Mouse (Mus musculus) cerebellum, adult (tissue): ENCODE data around the gene Plpp7.

Experiments
- ATAC-seq: cut with Nextera tagmentation; 2 replicates; pipeline ENCODE4 v1.9.2; 2017; ENCODE audit warnings: mild to moderate bottlenecking, moderate library complexity, mixed read lengths; ENCODE audit not compliant: insufficient number of reproducible peaks, low FRiP score, low TSS enrichment

Plpp7 gene

DNA sequence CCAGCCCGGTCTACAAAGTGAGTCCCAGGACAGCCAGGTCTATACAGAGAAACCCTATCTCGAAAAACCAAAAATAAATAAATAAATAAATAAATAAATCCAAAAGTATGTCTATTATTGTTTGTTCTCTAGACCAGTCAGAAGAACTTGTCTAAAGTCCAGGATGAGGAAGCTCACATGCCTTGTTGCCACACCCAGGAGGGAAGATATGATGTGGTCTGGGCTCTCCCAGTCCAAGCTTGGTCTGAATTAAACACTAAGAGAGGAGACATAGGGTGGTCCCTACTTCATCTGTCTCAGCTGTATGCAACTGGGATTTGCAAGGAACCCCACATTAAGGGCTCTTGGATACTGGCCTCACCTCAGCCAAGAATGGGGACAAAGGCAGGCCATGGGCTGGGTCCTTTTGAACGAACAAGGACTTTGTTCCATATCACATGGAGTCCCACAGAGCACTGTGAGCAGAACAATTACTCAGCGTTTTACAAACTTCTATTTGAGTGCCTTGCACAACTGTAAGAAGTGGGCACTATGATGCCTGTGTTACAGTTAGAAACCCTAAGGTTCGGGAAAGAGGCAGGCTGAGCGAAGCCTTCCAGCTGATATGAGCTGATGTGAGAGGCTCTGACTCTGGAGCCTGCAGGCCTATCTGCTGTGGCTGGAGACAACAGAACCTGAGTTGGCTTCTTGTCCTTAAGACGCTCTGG, 1.2 kb upstream of the Plpp7 start:
- no peak for ATAC-seq

DNA sequence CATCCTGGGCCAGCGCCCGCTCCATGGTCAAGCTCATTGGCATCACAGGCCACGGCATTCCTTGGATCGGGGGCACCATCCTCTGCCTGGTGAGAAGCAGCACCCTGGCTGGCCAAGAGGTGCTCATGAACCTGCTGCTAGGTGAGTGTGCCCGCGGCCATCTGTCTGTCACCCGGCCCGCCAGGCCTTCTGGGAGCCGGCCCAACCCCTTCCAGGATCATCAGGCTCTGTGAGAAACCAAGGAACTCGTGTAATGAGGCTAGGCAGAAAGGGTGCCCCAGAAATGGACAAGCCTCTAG, 743 bp downstream of the Plpp7 start:
- 0 out of 2 replicates have a peak, but pooled peaks have one; percentile 38 for ATAC-seq

DNA sequence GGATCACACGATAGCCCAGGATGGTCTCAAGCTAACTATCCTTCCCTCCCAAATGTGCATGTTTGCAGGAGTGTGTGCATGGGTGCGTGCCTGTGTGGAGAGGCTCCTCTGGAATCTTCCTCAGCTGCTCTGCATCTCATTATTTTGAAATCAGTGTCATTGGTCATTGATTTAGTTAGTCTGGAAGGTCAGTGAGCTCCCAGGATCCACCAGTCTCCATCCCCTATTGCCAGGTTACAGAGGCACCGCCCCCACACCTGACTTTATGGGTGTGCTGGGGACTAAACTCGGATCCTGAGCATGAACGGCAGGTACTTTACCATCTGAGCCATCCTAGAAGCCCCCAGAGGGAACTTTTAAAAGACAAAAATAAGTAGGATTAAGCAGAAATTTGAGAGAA, 7.6 kb downstream of the Plpp7 start:
- no peak for ATAC-seq

DNA sequence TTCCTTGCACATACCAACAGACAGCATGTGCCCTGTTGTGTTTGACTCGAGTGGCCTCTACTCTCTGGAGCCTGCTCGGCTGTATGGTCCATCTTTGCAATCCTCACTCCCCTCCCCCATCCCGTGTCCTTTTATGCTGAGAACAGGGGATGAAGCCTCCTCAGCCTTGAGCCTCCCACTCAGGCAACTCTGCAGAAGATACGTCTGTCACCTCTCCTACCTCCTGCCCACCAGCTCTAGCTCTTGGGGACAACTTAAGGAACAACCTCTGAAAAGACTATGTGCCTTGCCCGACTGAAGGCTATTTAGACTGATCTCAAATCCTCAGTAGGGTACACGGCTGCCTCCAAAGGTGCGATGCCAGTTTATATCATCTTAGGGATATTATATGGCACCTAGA, 8.2 kb downstream of the Plpp7 start:
- no peak for ATAC-seq

DNA sequence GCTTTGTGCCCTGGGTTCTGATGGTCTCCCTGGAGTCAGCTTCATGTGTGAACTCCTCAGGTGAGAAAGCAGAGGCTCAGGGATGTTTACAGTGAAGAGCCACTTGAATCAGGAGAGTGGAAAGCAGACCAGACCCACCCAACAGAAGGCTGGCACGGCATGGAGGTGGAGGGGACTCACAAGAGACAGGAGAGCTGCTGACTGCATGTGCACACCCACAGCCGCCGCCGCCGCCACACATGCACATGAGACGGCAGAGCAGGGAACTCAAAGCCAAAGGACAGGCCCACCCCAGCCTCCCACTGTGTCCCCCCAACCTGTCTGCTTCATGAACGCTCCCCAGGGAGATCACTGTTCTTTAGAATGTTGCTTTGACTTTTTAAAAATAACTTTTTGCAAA, 8.8 kb downstream of the Plpp7 start:
- ATAC-seq = no peak

DNA sequence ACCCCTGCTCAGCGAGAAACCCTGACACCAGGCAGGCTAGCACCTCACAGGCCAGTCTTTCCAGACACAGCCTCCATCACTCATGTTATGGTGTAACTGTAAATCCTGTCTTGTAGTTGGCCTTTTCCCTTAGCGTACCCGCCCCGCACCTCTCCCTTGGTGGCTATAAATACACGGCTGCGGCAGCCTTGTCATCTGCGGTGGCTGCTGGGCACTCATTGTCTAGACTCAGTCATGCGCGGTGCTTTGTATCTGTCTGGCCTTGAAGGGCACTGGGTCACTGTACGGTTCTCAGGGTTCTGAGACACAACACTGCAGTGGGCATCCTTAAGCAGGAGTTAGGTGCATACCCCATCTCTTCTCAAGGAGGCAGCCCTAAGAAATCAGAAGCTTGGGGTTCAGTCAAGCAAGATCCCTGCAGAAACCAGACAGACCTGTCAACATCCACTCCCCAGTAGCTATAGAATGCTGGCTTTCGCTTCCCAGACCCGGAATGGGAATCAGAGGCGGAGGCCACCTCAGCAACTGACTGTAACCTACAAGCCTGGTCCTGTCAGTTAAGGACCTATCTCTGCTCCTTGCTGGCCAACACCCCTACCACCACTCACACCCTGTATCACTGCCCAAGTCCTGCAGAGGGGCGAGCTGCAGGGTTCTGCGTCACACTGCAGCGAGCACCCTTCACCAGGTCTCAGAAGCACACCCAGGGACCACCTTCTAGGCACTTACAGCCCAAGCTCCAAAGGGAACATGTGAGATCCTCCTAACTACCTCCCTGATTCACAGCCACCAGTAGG, 10.0 kb downstream of the Plpp7 start:
- no peak for ATAC-seq

DNA sequence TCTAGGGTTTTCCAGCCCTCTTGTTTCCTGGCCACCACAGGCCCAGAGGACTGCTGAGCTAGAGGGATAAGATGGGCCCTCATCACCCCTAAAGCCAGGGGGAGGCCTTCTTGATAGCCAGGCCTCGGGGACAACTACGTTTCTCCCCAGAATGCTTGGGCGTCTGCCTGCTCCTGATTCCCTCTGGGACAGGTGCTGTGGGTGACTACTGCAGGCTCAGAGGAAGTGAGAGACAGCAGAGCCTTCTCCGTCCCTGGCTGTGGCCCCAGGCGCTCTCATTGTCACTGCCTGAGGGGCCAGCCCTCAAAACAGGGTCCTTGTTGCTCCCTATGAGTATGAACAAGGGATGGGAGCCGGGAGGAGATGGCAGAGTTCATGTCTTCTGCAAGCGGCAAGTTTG, 10.6 kb downstream of the Plpp7 start:
- no peak for ATAC-seq

DNA sequence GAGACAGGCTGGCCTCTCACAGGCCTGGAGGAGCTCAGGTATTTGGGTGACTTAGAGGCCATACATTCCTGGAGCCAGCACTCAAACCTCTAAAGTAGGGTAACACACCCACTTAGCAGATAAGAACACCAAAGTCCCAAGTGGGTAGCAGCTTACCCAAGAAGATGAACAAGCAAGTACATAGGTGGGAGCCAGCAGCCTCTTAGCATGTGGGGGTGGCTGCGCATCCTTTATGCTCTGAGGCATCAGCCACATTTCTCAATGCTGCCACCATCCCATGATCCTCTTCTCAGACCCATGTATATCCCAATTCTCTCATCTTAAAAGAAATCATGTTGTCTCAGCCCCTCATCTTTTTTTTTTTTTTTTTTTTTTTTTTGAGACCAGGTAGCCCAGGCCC, 15.9 kb downstream of the Plpp7 start:
- ATAC-seq = no peak

DNA sequence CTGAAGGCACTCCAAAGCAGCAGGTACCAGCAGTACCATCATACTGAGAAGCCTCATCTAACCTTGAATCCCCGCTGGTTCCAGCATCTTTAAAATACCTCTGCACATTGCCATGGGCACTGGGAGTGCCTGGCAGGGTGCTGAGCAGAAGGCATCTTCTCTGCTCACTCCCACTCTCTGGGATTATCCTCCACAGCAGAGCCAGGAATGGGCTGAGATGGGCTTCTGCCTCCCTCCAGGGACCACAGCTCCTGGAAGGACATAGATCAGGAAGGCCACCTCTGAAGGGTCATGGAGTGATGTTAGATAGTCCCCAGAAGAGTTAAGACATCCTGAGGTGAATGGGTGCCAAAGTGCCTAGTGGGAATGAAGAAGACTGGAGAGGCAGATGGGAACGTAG, 17.2 kb downstream of the Plpp7 start:
- ATAC-seq = no peak

DNA sequence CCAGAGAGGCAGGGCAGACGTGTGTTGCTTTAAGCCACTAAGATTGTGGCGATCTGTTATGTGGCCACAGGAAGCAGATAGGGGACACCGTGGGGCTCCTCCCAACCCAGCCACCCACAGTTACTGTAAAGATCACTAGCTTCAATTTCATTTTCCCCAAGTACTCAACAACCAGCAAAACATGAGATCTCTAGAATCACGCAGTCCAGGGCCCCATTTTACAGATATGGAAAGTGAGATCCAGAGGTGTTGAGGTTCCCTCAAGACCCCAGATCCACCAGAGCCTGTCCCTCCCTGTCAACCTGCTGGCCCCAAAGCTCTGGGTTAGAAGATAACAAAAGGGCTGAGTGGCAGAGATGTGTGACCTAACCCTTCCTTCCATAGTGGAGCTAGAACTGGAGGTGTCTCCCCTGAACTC, 20.5 kb downstream of the Plpp7 start:
- no peak for ATAC-seq

DNA sequence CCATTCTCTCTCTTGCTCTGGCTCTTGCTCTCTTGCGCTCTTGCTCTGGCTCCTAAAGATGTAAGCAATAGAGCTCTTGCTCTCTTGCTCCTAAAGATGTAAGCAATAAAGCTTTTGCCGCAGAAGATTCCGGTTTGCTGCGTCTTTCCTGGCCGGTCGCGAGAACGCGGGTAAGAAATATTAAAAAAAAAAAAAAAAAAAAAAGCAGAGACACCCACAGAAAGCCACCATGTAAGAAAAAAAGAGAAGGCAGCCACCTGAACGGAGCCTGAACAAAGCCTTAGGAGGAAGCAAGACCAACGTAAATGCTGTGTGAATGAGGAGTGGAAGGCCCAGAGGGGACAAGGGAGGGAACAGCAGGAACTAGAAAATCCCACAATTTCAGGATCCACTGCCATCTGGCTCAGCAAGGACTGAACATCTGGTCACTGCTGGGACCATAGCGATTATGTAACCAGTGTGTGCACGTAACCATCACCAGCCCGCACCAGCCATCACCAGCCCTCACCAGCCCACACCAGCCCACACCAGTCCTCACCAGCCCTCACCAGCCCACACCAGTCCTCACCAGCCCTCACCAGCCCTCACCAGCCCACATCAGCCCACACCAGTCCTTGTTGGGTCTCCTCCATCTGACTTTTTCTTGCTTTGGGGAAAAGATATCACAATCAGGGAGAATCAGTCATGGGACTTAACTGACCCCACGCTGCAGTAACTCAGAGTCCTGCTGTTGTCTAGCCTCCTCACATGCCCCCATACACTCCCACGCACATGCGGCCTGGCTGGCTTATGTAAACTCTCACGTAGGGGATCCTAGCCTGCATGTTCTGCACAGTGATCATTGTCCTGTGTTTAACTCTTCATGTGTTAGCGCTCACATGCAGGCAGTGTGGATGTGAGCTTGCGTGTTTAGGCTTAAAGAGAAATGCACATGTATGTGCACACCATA, 24.7 kb downstream of the Plpp7 start:
- no peak for ATAC-seq

DNA sequence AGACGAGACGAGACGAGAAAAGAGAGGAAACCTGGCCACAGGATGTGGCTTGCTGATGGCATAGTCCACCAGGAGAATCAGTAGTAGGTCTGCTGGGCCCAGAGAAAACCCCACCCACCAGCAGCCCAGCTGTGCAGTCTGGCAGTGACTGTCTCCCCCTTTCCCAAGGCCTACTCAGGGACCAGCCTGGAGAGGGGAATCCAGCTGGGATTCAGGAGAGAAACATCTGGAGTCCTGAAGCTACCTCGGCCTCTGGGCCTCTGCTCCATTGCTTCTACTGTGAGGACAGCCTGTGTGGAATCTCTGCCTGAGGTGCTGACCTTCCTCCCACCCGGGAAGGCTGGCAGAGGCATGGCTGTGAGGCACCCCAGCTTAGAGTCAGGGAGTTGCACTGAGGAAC, 25.8 kb downstream of the Plpp7 start:
- ATAC-seq = no peak

DNA sequence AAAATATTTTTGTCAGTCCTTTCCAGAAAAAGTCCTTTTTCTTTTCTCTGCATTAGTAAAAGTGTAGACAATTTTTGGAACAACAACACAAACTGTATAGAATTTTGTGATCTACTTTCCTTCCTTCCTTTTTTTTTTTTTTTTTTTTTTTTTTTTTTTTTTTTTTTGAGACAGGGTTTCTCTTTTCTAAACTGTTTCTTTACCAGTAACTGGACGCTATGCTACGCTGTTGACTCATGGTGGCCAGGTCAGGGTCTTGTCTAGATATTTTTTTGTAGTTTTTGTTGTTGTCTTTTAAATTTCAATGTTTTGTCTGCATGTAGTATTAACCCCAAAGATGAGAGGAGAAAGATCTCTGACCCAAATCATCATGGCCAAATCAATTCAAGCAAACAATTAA, 26.5 kb downstream of the Plpp7 start:
- no peak for ATAC-seq

DNA sequence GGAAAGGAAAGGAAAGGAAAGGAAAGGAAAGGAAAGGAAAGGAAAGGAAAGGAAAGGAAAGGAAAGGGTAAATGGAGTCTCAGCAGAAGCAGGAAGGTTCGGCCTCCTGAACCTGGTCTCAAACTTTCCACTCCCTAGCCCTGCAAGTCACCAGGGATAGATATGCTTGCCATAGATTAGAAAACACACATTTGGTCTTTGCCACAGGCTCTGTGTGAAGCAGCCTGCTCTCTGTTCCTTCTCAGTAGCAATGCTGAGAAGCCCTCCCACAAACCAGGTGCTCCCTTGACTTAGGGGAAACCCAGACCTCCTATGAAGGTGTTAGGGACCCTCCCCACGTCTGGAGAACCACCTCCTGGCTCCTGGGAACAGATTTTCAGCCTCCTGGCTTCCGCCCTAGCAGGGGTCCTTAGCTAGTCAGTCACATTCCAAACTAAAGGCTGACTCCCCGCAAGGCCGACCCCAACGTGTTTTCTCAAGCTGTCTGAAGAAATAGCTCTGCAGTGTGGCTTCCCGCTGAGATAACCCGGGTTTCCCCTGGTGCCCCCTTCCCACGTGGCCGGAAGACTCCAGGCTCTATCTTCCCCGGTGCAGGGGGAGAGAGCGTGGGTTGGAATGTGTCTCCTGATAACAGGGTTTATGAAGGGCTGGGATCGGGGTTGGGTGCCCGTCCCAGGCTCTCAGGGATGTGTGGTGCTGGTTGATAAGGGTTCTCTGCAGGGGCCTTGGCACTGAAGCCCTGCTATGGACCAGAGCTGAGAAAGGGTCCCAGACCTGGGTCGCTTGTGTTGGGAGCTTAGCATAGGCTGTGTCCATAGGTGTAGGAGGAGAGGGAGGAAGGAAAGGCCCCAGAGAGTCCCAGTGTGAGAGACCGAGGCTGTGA, 32.6 kb downstream of the Plpp7 start:
- ATAC-seq = no peak

DNA sequence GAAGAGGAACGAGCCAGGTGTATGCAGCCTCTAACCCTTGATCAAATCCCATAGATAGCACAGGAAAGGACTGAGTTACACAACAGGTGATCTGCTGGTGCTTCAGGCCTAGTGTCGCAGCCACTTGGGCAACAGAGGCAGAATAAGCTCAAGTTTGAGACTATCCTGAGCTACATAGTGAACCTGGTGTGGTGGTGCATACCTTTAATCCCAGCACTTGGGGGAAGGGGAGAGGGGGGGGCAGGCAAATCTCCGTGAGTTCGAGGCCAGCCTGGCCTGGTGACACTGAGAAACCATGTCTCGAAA, 33.2 kb downstream of the Plpp7 start:
- no peak for ATAC-seq

DNA sequence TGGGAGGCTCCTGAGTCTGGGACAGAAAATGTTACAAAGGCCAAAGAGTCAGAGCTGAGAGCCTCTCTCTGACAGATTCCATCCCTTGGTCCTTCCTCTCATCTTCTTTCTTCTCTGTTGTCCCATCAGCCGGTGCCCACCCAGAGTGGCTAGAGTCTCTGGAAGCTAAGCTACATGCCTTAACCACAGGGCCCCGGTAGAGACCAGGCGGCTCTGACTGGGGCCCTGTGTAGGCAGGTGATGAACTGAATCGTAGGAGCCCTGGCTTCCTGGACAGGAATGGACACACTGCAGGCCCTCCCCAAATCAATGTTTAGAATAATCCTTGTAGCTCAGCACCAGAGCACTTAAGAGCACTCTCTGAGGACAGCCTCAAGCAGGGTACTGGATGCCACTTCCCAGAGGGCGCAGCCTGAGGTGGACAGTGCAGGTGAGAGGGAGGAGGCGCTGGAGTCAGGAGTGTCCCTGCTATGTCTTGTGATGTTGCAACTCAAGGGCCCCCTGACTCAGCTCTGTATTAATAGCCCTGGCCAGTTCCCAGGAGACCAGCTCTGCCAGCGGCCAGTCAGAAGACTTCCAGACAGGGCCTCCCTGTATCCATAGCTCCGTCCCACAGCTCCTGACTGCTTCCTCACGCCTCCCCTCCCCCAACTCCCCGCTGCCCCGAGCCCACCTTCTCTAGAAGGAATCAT, 34.2 kb downstream of the Plpp7 start:
- no peak for ATAC-seq

DNA sequence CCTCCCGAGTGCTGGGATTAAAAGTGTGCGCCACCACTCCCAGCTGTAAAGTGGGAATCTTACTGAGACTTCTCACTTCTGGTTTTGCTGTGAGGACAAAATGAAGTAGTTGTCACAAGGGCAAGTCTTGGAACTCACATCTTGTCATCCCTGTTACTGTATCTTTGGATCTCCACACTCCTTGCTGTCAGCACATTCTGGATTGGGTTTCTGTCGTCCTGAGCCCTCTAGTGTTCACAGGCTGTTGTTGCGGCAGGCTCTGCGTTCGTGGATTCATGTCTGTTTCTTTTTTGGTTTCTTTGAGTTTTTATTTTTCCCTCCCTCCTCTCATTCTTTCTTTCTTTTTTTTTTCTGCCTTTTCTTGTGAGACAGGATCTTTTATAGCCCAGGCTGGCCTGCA, 35.1 kb downstream of the Plpp7 start:
- no peak for ATAC-seq

DNA sequence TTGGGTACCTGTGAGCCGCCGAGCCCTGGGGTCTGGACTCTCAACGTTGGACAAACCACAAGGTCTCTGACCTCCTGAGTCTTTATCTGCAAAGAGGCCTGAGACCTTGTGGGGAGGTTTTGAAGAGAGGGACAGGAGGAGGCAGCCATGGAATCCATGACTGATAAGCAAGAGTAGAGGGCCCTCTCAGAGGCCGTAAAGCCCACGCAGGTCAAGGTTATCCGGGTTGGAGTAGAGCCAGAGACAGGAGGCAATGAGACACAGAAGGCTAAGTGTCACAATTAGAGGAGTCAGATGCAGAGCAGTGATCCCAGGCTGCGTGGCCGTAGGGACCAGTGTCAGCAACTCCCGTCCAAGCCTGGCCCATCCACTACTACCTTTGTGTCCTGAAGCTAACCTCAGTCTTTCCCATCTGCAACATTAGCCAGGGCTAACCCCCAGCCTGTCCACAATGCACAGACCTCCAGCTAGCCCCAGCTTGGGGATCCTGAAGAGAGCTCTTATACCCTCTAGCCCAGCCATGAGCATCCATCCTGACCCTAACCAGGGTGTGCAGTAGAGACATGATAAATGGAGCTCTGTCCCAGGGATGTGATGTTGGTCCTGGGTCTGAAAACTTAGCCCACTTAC, 36.0 kb downstream of the Plpp7 start:
- no peak for ATAC-seq

DNA sequence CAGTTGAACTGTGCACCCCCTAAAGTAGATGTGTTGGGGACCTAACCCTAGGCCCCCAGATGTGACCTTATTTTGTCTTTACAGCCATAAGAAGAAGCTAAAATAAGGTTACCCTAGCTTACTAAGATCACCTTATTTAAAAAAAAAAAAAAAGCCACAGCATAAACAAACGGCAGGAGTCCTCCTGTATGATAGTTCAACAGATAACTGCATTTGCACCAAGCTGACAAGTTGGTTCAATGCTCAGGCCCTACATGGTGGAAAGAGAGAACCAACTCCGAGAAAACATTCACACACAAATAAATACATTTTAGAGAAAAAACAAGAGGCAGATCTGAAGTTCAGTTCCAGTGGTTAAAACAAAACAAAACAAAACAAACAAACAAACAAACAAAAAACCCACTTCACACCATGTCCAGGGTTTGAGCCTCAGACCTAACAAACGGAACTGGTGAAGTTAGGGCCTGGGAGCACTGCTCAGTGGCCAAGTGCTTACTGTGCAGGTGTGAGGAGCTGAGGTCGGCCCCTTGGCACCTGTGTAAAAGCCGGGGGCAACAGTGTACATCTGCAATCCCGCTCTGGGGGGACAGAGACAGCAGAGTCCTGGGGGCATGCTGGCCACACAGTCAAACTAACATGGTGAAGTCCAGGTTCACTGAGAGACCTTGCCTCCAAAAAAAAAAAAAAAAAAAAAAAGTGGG, 36.7 kb downstream of the Plpp7 start:
- ATAC-seq = no peak
